Mouse (Mus musculus) gastrocnemius, adult 2 months (tissue): ENCODE measurements around the gene Hoxa6. TPM values are rescaled to one million over a fixed set of nuclear protein-coding genes. Genes with fewer than 3 reads are reported as not detected.

Experiments
- DNase-seq: peaks from one replicate; pipeline ENCODE4 v3.0.0; 2022
- H3K27ac ChIP-seq: fragments of 200-600 bp; 2 replicates; pipeline ENCODE4 v1.8.1; 2022; ENCODE audit warnings: mild to moderate bottlenecking
- H3K4me3 ChIP-seq: fragments of 200-600 bp; 2 replicates; pipeline ENCODE4 v1.8.1; 2022; ENCODE audit warnings: mild to moderate bottlenecking, moderate library complexity
- CTCF ChIP-seq: fragments of 200-600 bp; IDR thresholded peaks from 2 replicates; pipeline ENCODE4 v1.8.1; 2022; ENCODE audit warnings: antibody characterized with exemption, mild to moderate bottlenecking, moderate library complexity
- intact Hi-C: fragments of 180-260 bp; cut with DNase I; formaldehyde crosslinking; loops from one replicate; pipeline ENCODE4 v1.15.1; 2025
- long read RNA-seq, 2 experiments: library from polyadenylated mRNA; stranded (forward); transcript quantifications; one replicate each; pipeline ENCODE4 v2.0.0; 2021
- total RNA-seq, 2 experiments: library from RNA; stranded (reverse); gene quantifications; 2 replicates each; pipeline ENCODE4 v1.2.3; 2021

Gene Hoxa6
- total RNA-seq = 1 to 10 TPM; 2.6 to 2.7 TPM
- long read RNA-seq, experiment 1 = 0 reads
- long read RNA-seq, experiment 2 = 0 reads

DNA sequence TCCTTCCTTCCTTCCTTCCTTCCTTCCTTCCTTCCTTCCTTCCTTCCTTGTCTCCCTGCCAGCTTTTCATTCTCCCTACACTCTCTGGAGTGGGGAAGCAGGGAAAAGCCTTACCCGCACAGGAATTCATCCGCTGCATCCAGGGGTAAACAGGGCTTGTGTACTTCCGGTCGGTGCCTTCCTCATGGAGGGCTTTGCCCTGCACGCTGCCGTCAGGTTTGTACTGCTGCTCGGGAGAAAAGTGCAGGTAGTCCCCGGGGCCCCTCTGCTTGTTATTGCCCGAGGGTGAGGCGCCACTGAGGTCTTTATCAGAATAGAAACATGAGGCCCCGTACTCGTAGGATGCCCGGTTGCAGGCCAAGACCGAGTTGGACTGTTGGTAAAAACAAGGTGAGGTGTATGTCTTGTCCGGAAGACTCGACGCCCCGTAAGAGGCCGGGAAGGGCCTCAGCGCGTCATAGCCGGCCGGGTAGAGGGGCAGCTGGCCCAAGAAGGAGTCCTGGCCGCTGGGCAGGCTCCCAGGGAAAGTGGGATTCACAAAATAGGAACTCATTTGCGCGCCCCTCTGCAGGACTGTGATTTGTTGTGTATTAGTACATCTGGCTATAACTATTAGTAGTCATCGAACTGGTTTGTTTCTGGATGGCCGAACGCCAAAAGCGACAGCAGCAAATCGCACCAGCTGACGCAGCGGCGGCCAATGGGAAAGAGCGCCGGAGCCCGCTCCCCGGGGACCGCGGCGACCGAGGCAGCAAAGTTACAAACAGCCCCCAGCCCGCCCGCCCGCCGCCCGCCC, at the start of gene Hoxa6:
Hoxa6 (minus strand) TSS at position 651 of the 796 bp plus-strand sequence.
- Histone ChIP-seq H3K4me3 (peak within 1 kb of the TSS; percentile 77), H3K27ac (peak within 1 kb of the TSS; percentile 82)
- intact Hi-C loops = no loop called here
- peak; percentile 79 for DNase-seq
- TF ChIP-seq CTCF = no peak

DNA sequence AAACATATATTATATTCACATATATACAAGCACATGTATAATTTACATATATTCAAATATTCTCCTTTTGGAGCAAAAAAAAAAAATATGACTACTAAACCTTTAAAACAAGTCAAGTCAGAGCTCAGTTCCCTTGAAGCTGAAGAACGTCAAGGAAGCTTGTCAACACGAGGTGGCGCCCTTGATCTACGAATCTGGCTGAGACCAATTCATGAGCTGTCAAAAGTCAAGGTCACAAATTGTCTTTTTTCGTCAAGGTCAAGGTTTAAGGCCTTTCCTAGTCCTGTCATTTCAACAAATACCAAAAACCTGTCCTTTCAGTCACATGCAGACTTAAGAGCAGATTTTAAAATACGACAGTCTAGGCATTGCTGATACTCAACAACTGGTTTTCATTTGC, 48.4 kb upstream of the Hoxa6 start:
- Histone ChIP-seq H3K4me3 (no peak overlapping the region), H3K27ac (no peak overlapping the region)
- peak; percentile 88 for DNase-seq
- peak; percentile 85 for TF ChIP-seq CTCF
- intact Hi-C loops = loop anchor here (1.0 to 5.0 kb wide), 3 partner anchors 320 to 662 kb away; no protein-coding TSS in a partner anchor

DNA sequence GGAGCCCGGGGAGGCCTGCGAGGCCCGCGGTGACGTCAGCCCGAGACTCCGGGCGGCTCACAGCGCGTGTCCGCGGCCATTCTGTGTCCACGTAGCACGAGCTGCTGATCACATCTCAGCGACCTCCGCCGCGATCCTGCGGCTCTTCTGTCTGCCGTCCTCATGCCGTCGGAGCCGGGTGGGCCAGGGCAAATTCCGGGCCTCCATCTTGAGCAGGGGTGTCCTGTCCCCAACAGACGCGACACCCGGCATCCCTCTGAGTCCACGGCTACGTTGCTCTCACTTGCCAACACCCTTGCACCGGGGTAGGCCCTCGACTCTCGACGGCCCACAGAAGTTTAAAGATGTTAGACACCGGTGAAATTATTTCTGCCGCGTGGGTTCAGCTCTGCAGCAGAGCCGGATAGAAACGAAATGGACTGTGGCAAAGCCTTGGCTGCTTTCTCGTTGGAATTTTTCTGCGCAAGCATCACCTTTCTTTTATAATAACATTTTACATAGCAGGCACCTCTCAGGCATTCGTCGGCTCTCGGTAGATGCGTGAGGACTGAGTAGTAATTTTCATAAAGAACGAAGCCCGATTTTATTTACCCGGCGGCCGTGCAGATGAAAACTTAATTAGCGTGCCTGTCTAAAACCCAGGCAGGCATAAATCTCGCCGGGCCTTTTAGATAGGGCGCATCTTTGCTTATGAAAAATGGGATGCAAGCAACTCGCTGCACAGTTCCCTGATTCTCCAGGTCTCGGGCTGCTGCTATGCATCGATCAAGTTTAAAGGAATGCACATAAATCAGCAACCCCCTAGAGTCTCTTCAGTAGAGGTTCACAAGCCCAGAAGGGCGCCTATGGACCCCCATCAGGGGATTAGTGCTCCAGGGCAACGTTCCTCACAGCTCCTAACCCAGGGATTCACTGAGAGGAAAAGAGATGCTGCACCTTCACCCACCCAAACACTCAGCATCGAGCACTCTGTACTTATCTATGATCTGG, 45.3 kb upstream of the Hoxa6 start:
- intact Hi-C loops = no loop called here
- Histone ChIP-seq H3K27ac (peak overlapping the region; percentile 85), H3K4me3 (peak overlapping the region; percentile 65)
- peak; percentile 72 for DNase-seq
- no peak for TF ChIP-seq CTCF

DNA sequence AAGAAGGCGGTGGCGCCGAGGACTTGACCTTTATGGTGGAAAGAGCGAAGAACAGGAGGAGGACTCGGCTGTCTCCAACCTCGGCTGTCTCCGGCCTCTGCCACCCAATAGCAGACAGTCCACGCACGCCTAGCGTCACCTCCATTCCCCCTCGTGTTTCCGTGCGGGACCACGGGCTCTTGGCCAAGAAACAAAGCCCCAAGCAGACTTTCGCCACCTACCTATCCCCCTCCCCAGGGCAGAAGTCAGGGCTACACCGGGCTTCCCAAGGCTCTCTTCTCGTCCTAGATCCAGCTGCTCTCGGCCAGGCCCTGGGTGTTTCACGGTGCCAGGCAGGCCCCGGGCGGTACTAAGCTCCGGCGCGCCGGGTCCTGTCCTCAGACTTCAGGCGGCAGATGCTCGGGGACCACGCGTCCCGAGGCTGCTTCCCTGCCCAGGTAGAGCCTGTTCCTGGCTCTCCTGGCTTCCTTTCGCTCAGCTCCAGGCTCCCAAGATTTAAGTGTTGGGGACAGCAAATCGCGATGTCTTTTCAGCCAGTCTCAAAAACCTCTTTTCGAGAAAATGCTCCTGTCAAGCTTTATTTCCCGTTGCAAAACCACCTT, 44.4 kb upstream of the Hoxa6 start:
- peak overlapping the region; percentile 85 for H3K27ac ChIP-seq
- intact Hi-C loops = no loop called here
- peak overlapping the region; percentile 65 for H3K4me3 ChIP-seq
- DNase-seq = peak; percentile 56
- no peak for TF ChIP-seq CTCF

- DNase-seq = no peak
- intact Hi-C loops = no loop called here
- peak overlapping the region; percentile 65 for H3K4me3 ChIP-seq
- TF ChIP-seq CTCF = no peak
- peak overlapping the region; percentile 85 for H3K27ac ChIP-seq
Measured at GRCm38 (mm10) chr6:52252016-52252774, 43.7 kb upstream of the Hoxa6 start.

- intact Hi-C loops = no loop called here
- H3K4me3 ChIP-seq = no peak overlapping the region
- H3K27ac ChIP-seq = no peak overlapping the region
- TF ChIP-seq CTCF = no peak
- DNase-seq = no peak
Measured at GRCm38 (mm10) chr6:52251177-52251879, 42.8 kb upstream of the Hoxa6 start.

DNA sequence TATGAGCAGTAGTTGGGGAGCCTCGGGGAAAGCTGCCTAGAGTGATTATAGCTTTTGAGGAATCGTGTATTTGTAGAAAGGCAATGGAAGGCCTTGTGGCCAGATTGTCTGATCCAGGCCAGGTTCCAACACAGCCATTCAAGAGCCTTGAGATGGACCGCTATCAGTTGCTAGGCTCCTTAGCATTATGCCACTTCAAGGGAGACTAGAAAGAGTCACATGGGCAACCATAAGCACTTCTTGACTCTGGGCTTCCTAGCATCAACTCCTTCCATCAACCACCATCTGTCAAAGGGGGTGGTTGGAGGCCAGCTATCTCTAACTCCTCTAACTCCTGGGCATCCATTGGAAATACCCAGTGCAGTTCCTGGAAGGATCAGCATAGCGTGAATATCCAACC, 41.3 kb upstream of the Hoxa6 start:
- H3K4me3 ChIP-seq = no peak overlapping the region

GRCm38 (mm10) chr6:52249415-52249738, 40.9 kb upstream of the Hoxa6 start:
- peak overlapping the region; percentile 24; the same call in 1 of the 2 replicates for H3K27ac ChIP-seq
- H3K4me3 ChIP-seq = peak overlapping the region; percentile 33
- no peak for TF ChIP-seq CTCF
- intact Hi-C loops = loop anchor here (5.0 kb wide), 1 partner anchor 1077 kb away; no protein-coding TSS in a partner anchor
- DNase-seq = no peak

More for the DNA sequence above, 41.3 kb upstream of the Hoxa6 start:
- no peak overlapping the region for H3K27ac ChIP-seq
- no peak for DNase-seq
- no peak for TF ChIP-seq CTCF
- intact Hi-C loops = loop anchor here (5.0 kb wide), 1 partner anchor 1078 kb away; no protein-coding TSS in a partner anchor

GRCm38 (mm10) chr6:52248638-52249414, 40.3 kb upstream of the Hoxa6 start:
- H3K27ac ChIP-seq = peak overlapping the region; percentile 25; the same call in 1 of the 2 replicates
- H3K4me3 ChIP-seq = peak overlapping the region; percentile 41
- no peak for DNase-seq
- intact Hi-C loops = loop anchor here (5.0 kb wide), 1 partner anchor 1077 kb away; no protein-coding TSS in a partner anchor
- no peak for TF ChIP-seq CTCF

- Histone ChIP-seq H3K27ac (peak overlapping the region; percentile 25; the same call in 1 of the 2 replicates), H3K4me3 (peak overlapping the region; percentile 41)
- TF ChIP-seq CTCF = no peak
- intact Hi-C loops = loop anchor here (5.0 kb wide), 1 partner anchor 1076 kb away; no protein-coding TSS in a partner anchor
- DNase-seq = no peak
Measured at GRCm38 (mm10) chr6:52247766-52248637, 39.5 kb upstream of the Hoxa6 start.
